In the genomic region with DNA sequence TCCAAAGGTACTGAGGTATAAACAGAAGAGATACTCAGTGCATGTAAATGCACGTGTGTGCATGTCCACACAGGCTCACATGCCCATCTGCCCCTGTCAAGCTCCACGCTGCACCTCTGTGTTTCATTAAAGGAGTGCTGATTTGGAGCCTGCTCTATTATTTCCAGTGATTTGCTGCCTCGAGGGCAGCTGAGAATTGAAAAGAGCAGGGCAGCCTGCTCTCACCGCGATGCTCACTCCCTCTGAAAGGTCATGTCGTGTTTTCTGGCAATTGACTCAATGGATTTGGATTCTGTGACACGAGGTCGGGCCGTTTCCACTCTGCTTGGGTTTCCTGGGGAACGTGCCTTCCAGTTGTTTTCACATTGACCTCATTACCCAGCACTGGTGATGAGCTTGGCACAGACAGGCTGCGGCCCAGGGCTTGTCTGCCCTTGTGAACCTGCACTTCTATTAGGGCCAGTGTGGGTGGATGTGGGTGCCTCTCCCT, we compare ENCODE assay signal across 13 mouse cellular contexts.
DNase-seq lines count a peak whose midpoint lies in the region; ATAC-seq and TF ChIP-seq lines count a peak whose summit lies in the region.
"Had no signal": no experiment of that assay in that cellular context is flagged by ENCODE, and none has a peak within 500 bp of the region (broad histone marks: within the 10 kb centered on the region; RNA-seq: fewer than 3 reads in every experiment).

No protein-coding gene starts in this region.

- 0 out of 2 replicates have a peak overlapping the region, but pooled peaks have one; percentile 12 for H3K27ac ChIP-seq in hindbrain, embryonic 10.5 days
- peak overlapping the region; percentile 32; the same call in 1 of the 2 replicates for H3K27ac ChIP-seq in midbrain, embryonic 14.5 days (replicated peaks; ENCODE audit: low read depth, low read length)
- H3K27ac ChIP-seq: kidney, postnatal 0 days had no signal

- in situ Hi-C loops in Patski (cut with MboI; ENCODE audit: low pct_unique_long_range_greater_than_20kb): no loop called here

- H3K4me3 ChIP-seq in hindbrain, embryonic 10.5 days: no peak overlapping the region
- H3K4me3 ChIP-seq in midbrain, embryonic 14.5 days (replicated peaks; ENCODE audit: low read depth, low read length): no peak overlapping the region

- H3K36me3 ChIP-seq in hindbrain, embryonic 10.5 days: no peaks in the 10 kb centered on the region
- H3K36me3 ChIP-seq in midbrain, embryonic 14.5 days (ENCODE audit: control insufficient read depth, insufficient read depth, low read length): no peaks in the 10 kb centered on the region

- no peak for TF ChIP-seq CTCF in Patski (IDR thresholded peaks at IDR 0.05)

- ATAC-seq in Patski: no peak
- no peak for ATAC-seq in midbrain, embryonic 14.5 days (ENCODE audit: low FRiP score, low TSS enrichment)
- ATAC-seq in megakaryocyte progenitor cell, adult 5-6 weeks (replicated peaks; ENCODE audit: poor library complexity): no peak
- no peak for ATAC-seq in granulocyte monocyte progenitor cell, adult 5-6 weeks (replicated peaks; ENCODE audit: poor library complexity, severe bottlenecking)
- ATAC-seq: liver, postnatal 0 days had no signal

- H3K27me3 ChIP-seq in Patski: peaks cover 10% of the 10 kb centered on the region
- peaks cover 45% of the 10 kb centered on the region for H3K27me3 ChIP-seq in hindbrain, embryonic 10.5 days (ENCODE audit: insufficient read depth, poor library complexity, severe bottlenecking)
- H3K27me3 ChIP-seq in midbrain, embryonic 14.5 days (ENCODE audit: control insufficient read depth, insufficient read depth, low read length): no peaks in the 10 kb centered on the region

- 29% methylated on average over 11 of the region's 11 CpGs for WGBS in hindbrain, embryonic 10.5 days
- WGBS in midbrain, embryonic 14.5 days: 30% methylated on average over 11 of the region's 11 CpGs

- peaks cover 14% of the 10 kb centered on the region for H3K4me1 ChIP-seq in hindbrain, embryonic 10.5 days (replicated peaks)
- no peaks in the 10 kb centered on the region for H3K4me1 ChIP-seq in midbrain, embryonic 14.5 days (ENCODE audit: control insufficient read depth, insufficient read depth, low read length)

- H3K4me2 ChIP-seq in midbrain, embryonic 14.5 days (ENCODE audit: low read length): no peak overlapping the region

- H3K9ac ChIP-seq in midbrain, embryonic 14.5 days (replicated peaks; ENCODE audit: low read length): no peak overlapping the region
- H3K9ac ChIP-seq: liver, postnatal 0 days had no signal

- CTCF ChIA-PET in Patski (lab: Charles Lee): no interaction called here

- POLR2A ChIA-PET in Patski (lab: Charles Lee): no interaction called here

- DNase-seq in Patski (ENCODE audit: low read depth, low spot score): peak; percentile 3
- peak; percentile 52 for DNase-seq in embryo, embryonic 11 days
- peak; percentile 44 for DNase-seq in hindbrain, embryonic 10.5 days (ENCODE audit: low spot score)
- DNase-seq in midbrain, embryonic 14.5 days: peak; percentile 47
- DNase-seq in lung, postnatal 25 days (ENCODE audit: low spot score): no peak
- no peak for DNase-seq in ovary, postnatal 36 days (ENCODE audit: low spot score)
- DNase-seq: cerebellum, adult 11-12 months; gastrocnemius, postnatal 25 days; heart, postnatal 14 days; liver, postnatal 0 days had no signal

- no peaks in the 10 kb centered on the region for H3K9me3 ChIP-seq in hindbrain, embryonic 10.5 days
- H3K9me3 ChIP-seq in midbrain, embryonic 14.5 days (ENCODE audit: control insufficient read depth, low read length): no peaks in the 10 kb centered on the region

Comparison
In these comparisons a context has a peak if more than half of its experiments do, and no peak if none do; other contexts are left out.
1. DNase-seq: peak in Patski (single experiment), embryo, embryonic 11 days (single experiment), hindbrain, embryonic 10.5 days (single experiment) and midbrain, embryonic 14.5 days (single experiment); none in lung, postnatal 25 days (single experiment) and ovary, postnatal 36 days (single experiment).